In genomic region chr3:54692202-54693055, GRCm38 (mm10) we compare ENCODE assay signal across 7 mouse cellular contexts. TPM values are rescaled to one million over a fixed set of nuclear protein-coding genes. Genes with fewer than 3 reads are reported as not detected.
A peak's percentile ranks its signal among the peaks of the same experiment; 100 is the strongest.
DNase-seq lines count a peak whose midpoint lies in the region; ATAC-seq and TF ChIP-seq lines count a peak whose summit lies in the region.

Gene Supt20 (plus strand): TSS chr3:54692807.

- H3K4me2 ChIP-seq in intestine, postnatal 0 days (replicated peaks; ENCODE audit: low read depth) = peak within 1 kb of the TSS; percentile 86
- H3K4me2 ChIP-seq in midbrain, embryonic 12.5 days (replicated peaks) = peak within 1 kb of the TSS; percentile 65

- H3K9ac ChIP-seq in intestine, postnatal 0 days (ENCODE audit: low read depth, low read length) = peak within 1 kb of the TSS; percentile 59
- H3K9ac ChIP-seq in midbrain, embryonic 12.5 days (replicated peaks) = peak within 1 kb of the TSS; percentile 75

- intact Hi-C loops in left cerebral cortex, postnatal 4 days (cut with DNase I) = no loop called here

- peaks cover 3% of the 10 kb centered on the region; the same call in 1 of the 2 replicates for H3K4me1 ChIP-seq in embryonic facial prominence, embryonic 10.5 days
- no peaks in the 10 kb centered on the region for H3K4me1 ChIP-seq in intestine, postnatal 0 days (replicated peaks; ENCODE audit: control insufficient read depth, insufficient read depth, low read length)
- H3K4me1 ChIP-seq in midbrain, embryonic 12.5 days = peaks cover 5% of the 10 kb centered on the region; the same call in 1 of the 2 replicates
- H3K4me1 ChIP-seq in small intestine, adult 2 months (ENCODE audit: control insufficient read depth, insufficient read depth, insufficient read length, low read length) = no peaks in the 10 kb centered on the region

- no peaks in the 10 kb centered on the region for H3K9me3 ChIP-seq in embryonic facial prominence, embryonic 10.5 days
- H3K9me3 ChIP-seq in intestine, postnatal 0 days (ENCODE audit: control insufficient read depth) = no peaks in the 10 kb centered on the region
- no peaks in the 10 kb centered on the region for H3K9me3 ChIP-seq in midbrain, embryonic 12.5 days

- peak within 1 kb of the TSS; percentile 93 for H3K27ac ChIP-seq in embryonic facial prominence, embryonic 10.5 days (replicated peaks)
- H3K27ac ChIP-seq in intestine, postnatal 0 days (ENCODE audit: low read depth, low read length) = peak within 1 kb of the TSS; percentile 86
- H3K27ac ChIP-seq in midbrain, embryonic 12.5 days (replicated peaks) = peak within 1 kb of the TSS; percentile 67
- peak within 1 kb of the TSS; percentile 76 for H3K27ac ChIP-seq in small intestine, adult 2 months (ENCODE audit: insufficient read depth, low read depth, low read length)

- peak within 1 kb of the TSS; percentile 85 for H3K4me3 ChIP-seq in embryonic facial prominence, embryonic 10.5 days
- peak within 1 kb of the TSS; percentile 76 for H3K4me3 ChIP-seq in intestine, postnatal 0 days (ENCODE audit: low read depth, low read length)
- peak within 1 kb of the TSS; percentile 77 for H3K4me3 ChIP-seq in midbrain, embryonic 12.5 days
- H3K4me3 ChIP-seq in small intestine, adult 2 months (ENCODE audit: low read depth, low read length) = peak within 1 kb of the TSS; percentile 94

- TF ChIP-seq CTCF in intestine, postnatal 0 days (IDR thresholded peaks at IDR 0.05; ENCODE audit: low read depth) = no peak
- TF ChIP-seq CTCF in small intestine, adult 2 months (IDR thresholded peaks at IDR 0.05; ENCODE audit: extremely low read depth, insufficient read length, insufficient replicate concordance, low read depth, low read length) = no peak

- DNase-seq in adrenal gland, postnatal 10 days = peak; percentile 96
- DNase-seq in embryonic facial prominence, embryonic 10.5 days (ENCODE audit: low spot score) = peak; percentile 97
- peak; percentile 60 for DNase-seq in gonadal fat pad, adult 2 months (ENCODE audit: low read depth)
- DNase-seq in left cerebral cortex, postnatal 4 days = peak; percentile 96

- peak; percentile 99 for ATAC-seq in intestine, postnatal 0 days
- ATAC-seq in midbrain, embryonic 12.5 days (ENCODE audit: low FRiP score, low read depth) = peak; percentile 99

- peak; percentile 26 for TF ChIP-seq POLR2A in small intestine, adult 2 months (IDR thresholded peaks at IDR 0.05; ENCODE audit: low read depth, low read length)

- peaks cover 6% of the 10 kb centered on the region; the same call in 1 of the 2 replicates for H3K27me3 ChIP-seq in embryonic facial prominence, embryonic 10.5 days (replicated peaks; ENCODE audit: low read depth, poor library complexity, severe bottlenecking)
- no peaks in the 10 kb centered on the region for H3K27me3 ChIP-seq in intestine, postnatal 0 days (replicated peaks; ENCODE audit: control insufficient read depth, insufficient read depth, low read length)
- 0 out of 2 replicates have a peak, but pooled peaks cover 6% of the 10 kb centered on the region for H3K27me3 ChIP-seq in midbrain, embryonic 12.5 days
- H3K27me3 ChIP-seq in small intestine, adult 2 months (ENCODE audit: control insufficient read depth, insufficient read depth, low read length) = no peaks in the 10 kb centered on the region

- peaks cover 31% of the 10 kb centered on the region for H3K36me3 ChIP-seq in embryonic facial prominence, embryonic 10.5 days (replicated peaks)
- peaks cover 19% of the 10 kb centered on the region for H3K36me3 ChIP-seq in intestine, postnatal 0 days (ENCODE audit: control insufficient read depth, insufficient read depth)
- H3K36me3 ChIP-seq in midbrain, embryonic 12.5 days = peaks cover 21% of the 10 kb centered on the region
- H3K36me3 ChIP-seq in small intestine, adult 2 months (ENCODE audit: control insufficient read depth, insufficient read depth, low read length) = peaks cover 17% of the 10 kb centered on the region

- 2% methylated on average over 65 of the region's 65 CpGs for WGBS in embryonic facial prominence, embryonic 10.5 days
- WGBS in intestine, postnatal 0 days = under 1% methylated on average over 64 of the region's 65 CpGs
- 2% methylated on average over 65 of the region's 65 CpGs for WGBS in midbrain, embryonic 12.5 days
- WGBS in small intestine, adult 2 months = under 1% methylated on average over 65 of the region's 65 CpGs

RNA-seq across cellular contexts. Expression of gene Supt20, which starts in this region (rescaled TPM):
- total RNA-seq in adrenal gland, postnatal 10 days (2021) = 10 to 100 TPM; 41.0 to 57.6 TPM
- polyA plus RNA-seq in embryonic facial prominence, embryonic 10.5 days (2016; fragmentation: Nextera tagmentation; extraction: Ambion mirVana) = 114 and 115 TPM in 2 replicates
- polyA plus RNA-seq in gonadal fat pad, adult 2 months (2012; rRNA removed) = 50.8 and 51.2 TPM in 2 replicates
- 27.5 and 31.5 TPM in 2 replicates for polyA plus RNA-seq in intestine, postnatal 0 days (2015; fragmentation: Nextera tagmentation; extraction: Ambion mirVana)
- 10 to 100 TPM; 72.3 to 75.3 TPM for total RNA-seq in left cerebral cortex, postnatal 4 days (2021)
- 115 and 129 TPM in 2 replicates for polyA plus RNA-seq in midbrain, embryonic 12.5 days (2016; fragmentation: Nextera tagmentation; extraction: Ambion mirVana)
- polyA plus RNA-seq in small intestine, adult 2 months (2012; rRNA removed) = 13.4 and 31.3 TPM in 2 replicates

Comparison
In these comparisons a context has a peak if more than half of its experiments do, and no peak if none do; other contexts are left out.
1. Peak in every context shown above with its lines: DNase-seq, ATAC-seq, H3K4me3 ChIP-seq and H3K27ac ChIP-seq.